Mouse (Mus musculus) forebrain, embryonic 14.5 days (tissue): Measurements from ENCODE around the gene Micu2. TPM values are rescaled to one million over a fixed set of nuclear protein-coding genes. Genes with fewer than 3 reads are reported as not detected.

Experiments
- ATAC-seq: fragments of 200-750 bp; cut with Nextera tagmentation; 2 replicates; pipeline ENCODE4 v1.8.0; 2017; ENCODE audit warnings: mild to moderate bottlenecking, moderate library complexity
- DNase-seq: peaks from one replicate; pipeline ENCODE4 v3.0.0-alpha.2; 2015; ENCODE audit warnings: low spot score
- H3K27ac ChIP-seq: fragments of 300-500 bp; sonication (generic); 2 replicates; pipeline ENCODE4 v1.5.1; 2014; ENCODE audit warnings: low read depth, mild to moderate bottlenecking, control low read depth, low read length, moderate library complexity
- H3K27me3 ChIP-seq: fragments of 300-500 bp; sonication (generic); replicated peaks from 2 replicates; pipeline ENCODE4 v1.6.1; 2014; ENCODE audit warnings: low read length, control low read depth, mixed read lengths; ENCODE audit not compliant: control insufficient read depth, insufficient read depth
- H3K36me3 ChIP-seq: fragments of 300-500 bp; sonication (generic); 2 replicates; pipeline ENCODE4 v1.6.1; 2014; ENCODE audit warnings: low read length, control low read depth; ENCODE audit not compliant: control insufficient read depth, insufficient read depth
- H3K4me1 ChIP-seq: fragments of 300-500 bp; sonication (generic); 2 replicates; pipeline ENCODE4 v1.6.1; 2014; ENCODE audit warnings: antibody characterized with exemption, low read length, control low read depth; ENCODE audit not compliant: control insufficient read depth, insufficient read depth
- H3K4me2 ChIP-seq: fragments of 300-500 bp; sonication (generic); 2 replicates; pipeline ENCODE4 v1.6.1; 2014; ENCODE audit warnings: mild to moderate bottlenecking, control low read depth, low read length
- H3K4me3 ChIP-seq: fragments of 300-500 bp; sonication (generic); 2 replicates; pipeline ENCODE4 v1.5.1; 2014; ENCODE audit warnings: low read depth, low read length, control low read depth
- H3K9ac ChIP-seq: fragments of 300-500 bp; sonication (generic); 2 replicates; pipeline ENCODE4 v1.6.1; 2014; ENCODE audit warnings: mild to moderate bottlenecking, low read length, control low read depth, moderate library complexity
- H3K9me3 ChIP-seq: fragments of 300-500 bp; sonication (generic); replicated peaks from 2 replicates; pipeline ENCODE4 v1.6.1; 2016; ENCODE audit warnings: low read length, control low read depth, mixed read lengths; ENCODE audit not compliant: control insufficient read depth
- WGBS: fragments of 180-500 bp; shearing (Covaris S2); extraction: QIAGEN DNeasy Blood & Tissue Kit; methylation state at CpG from one replicate; pipeline ENCODE4 v1.1.7; 2014; 5-methylcytosine and 5-hydroxymethylcytosine counted together
- polyA plus RNA-seq: library from polyadenylated mRNA; unstranded; fragments of >200 nt; fragmentation: Nextera tagmentation; extraction: Ambion mirVana; gene quantifications from 2 replicates; pipeline ENCODE4 v1.2.1, GENCODE M21; 2014

The Micu2 gene
- 46.6 and 49.4 TPM in 2 replicates for polyA plus RNA-seq

GRCm38 (mm10) chr14:57998526-57999401, at the start of gene Micu2:
Micu2 (minus strand) TSS chr14:57999262.
- H3K27me3 ChIP-seq, result no peaks in the 10 kb centered on the region
- DNase-seq (peak; percentile 96), ATAC-seq (peak; percentile 99)
- 0 out of 2 replicates have a peak, but pooled peaks cover 2% of the 10 kb centered on the region for H3K4me1 ChIP-seq
- 3% methylated on average over 62 of the region's 76 CpGs for WGBS
- H3K9ac ChIP-seq, result peak within 1 kb of the TSS; percentile 95
- peak within 1 kb of the TSS; percentile 67 for H3K4me2 ChIP-seq
- H3K9me3 ChIP-seq, result no peaks in the 10 kb centered on the region
- peak within 1 kb of the TSS; percentile 86 for H3K27ac ChIP-seq
- no peaks in the 10 kb centered on the region for H3K36me3 ChIP-seq
- H3K4me3 ChIP-seq, result peak within 1 kb of the TSS; percentile 87

- H3K27me3 ChIP-seq, result no peaks in the 10 kb centered on the region
- DNase-seq (no peak), ATAC-seq (no peak)
- no peaks in the 10 kb centered on the region for H3K36me3 ChIP-seq
- no peak overlapping the region for H3K9ac ChIP-seq
- no peaks in the 10 kb centered on the region for H3K9me3 ChIP-seq
- no peaks in the 10 kb centered on the region for H3K4me1 ChIP-seq
- no peak overlapping the region for H3K27ac ChIP-seq
- H3K4me2 ChIP-seq, result no peak overlapping the region
- 86% methylated on average over 4 of the region's 4 CpGs for WGBS
- H3K4me3 ChIP-seq, result no peak overlapping the region
These were observed 47.7 kb upstream of the Micu2 start for GRCm38 (mm10) chr14:58046639-58047284.

DNA sequence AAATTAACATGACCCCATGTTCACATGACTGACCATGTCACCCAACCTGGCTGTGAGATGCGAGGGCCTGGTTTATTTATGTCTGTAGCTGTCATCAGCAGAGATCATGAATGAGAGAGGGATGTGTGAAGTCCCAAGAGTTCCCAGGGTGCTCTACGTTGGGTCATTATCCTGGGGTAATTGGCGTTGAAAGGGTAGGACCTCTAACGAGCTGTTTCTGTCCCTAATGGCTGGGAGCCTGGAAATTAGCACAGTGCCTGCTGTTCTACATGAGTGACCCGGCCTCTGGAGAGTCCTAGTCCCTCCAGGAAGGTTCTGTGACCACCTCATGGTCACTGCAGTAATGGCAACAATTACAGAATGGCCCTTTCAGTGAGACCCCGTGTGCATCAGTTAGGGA, 37.1 kb upstream of the Micu2 start:
- Histone ChIP-seq H3K9me3 (no peaks in the 10 kb centered on the region), H3K27ac (no peak overlapping the region), H3K4me2 (no peak overlapping the region), H3K27me3 (no peaks in the 10 kb centered on the region), H3K36me3 (no peaks in the 10 kb centered on the region), H3K4me1 (no peaks in the 10 kb centered on the region), H3K4me3 (no peak overlapping the region), H3K9ac (no peak overlapping the region)
- 3% methylated on average over 6 of the region's 6 CpGs for WGBS
- ATAC-seq, result 0 out of 2 replicates have a peak, but pooled peaks have one; percentile 32
- peak; percentile 37 for DNase-seq

- Histone ChIP-seq H3K36me3 (no peaks in the 10 kb centered on the region), H3K4me3 (no peak overlapping the region), H3K4me1 (no peaks in the 10 kb centered on the region), H3K27ac (no peak overlapping the region), H3K9me3 (no peaks in the 10 kb centered on the region), H3K27me3 (no peaks in the 10 kb centered on the region), H3K4me2 (0 out of 2 replicates have a peak overlapping the region, but pooled peaks have one; percentile 10), H3K9ac (no peak overlapping the region)
- 11% methylated on average over 8 of the region's 8 CpGs for WGBS
- ATAC-seq, result no peak
- DNase-seq, result peak; percentile 71
These were observed 35.5 kb upstream of the Micu2 start for GRCm38 (mm10) chr14:58034567-58034966.

DNA sequence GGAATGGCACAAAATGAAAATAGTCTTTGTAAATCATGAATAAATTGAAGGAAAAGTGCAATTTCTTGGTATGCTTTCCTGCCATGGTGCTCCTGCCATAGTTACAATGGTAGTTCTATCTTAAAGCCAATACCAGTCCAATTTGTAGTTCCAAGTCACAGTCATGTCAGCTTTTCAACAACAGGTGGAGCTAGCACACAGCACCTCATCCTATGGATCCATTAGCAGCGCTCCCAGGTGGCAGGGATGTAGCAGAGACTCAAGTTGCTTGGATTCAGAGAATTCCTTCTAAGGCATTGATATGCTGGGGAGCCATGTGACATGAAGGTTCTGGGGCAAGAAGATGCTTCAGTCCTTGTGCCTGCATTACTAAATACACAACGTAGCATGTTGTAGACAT, 19.8 kb upstream of the Micu2 start:
- Histone ChIP-seq H3K9me3 (no peaks in the 10 kb centered on the region), H3K27ac (no peak overlapping the region), H3K4me1 (no peaks in the 10 kb centered on the region), H3K4me3 (no peak overlapping the region), H3K9ac (no peak overlapping the region), H3K27me3 (no peaks in the 10 kb centered on the region), H3K4me2 (no peak overlapping the region), H3K36me3 (no peaks in the 10 kb centered on the region)
- DNase-seq (peak; percentile 20), ATAC-seq (no peak)
- 27% methylated on average over 2 of the region's 2 CpGs for WGBS

DNA sequence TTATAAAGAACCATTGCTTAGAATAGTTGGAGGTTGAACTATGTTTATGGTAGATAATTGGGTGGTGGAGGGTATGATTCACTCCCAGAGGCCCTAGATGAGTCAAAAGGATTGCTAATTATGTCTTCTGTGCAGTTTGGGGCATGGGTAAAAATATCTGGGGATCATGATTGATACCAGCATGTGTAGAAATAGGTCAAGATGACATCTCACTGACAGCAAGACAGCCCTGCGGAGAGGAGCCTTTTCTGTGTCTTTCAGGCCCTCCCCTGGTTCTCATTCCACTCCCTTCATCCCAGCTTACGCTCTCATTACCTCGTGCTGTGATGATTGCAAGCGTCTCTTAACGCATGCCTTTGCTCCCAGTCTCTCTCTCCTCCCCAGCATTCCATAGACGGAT, 4.8 kb upstream of the Micu2 start:
- WGBS, result 72% methylated on average over 6 of the region's 6 CpGs
- H3K4me2 ChIP-seq, result no peak overlapping the region
- DNase-seq (no peak), ATAC-seq (no peak)
- H3K4me1 ChIP-seq, result 0 out of 2 replicates have a peak, but pooled peaks cover 2% of the 10 kb centered on the region
- H3K9ac ChIP-seq, result no peak overlapping the region
- H3K27me3 ChIP-seq, result no peaks in the 10 kb centered on the region
- H3K27ac ChIP-seq, result no peak overlapping the region
- H3K9me3 ChIP-seq, result no peaks in the 10 kb centered on the region
- no peaks in the 10 kb centered on the region for H3K36me3 ChIP-seq
- no peak overlapping the region for H3K4me3 ChIP-seq

DNA sequence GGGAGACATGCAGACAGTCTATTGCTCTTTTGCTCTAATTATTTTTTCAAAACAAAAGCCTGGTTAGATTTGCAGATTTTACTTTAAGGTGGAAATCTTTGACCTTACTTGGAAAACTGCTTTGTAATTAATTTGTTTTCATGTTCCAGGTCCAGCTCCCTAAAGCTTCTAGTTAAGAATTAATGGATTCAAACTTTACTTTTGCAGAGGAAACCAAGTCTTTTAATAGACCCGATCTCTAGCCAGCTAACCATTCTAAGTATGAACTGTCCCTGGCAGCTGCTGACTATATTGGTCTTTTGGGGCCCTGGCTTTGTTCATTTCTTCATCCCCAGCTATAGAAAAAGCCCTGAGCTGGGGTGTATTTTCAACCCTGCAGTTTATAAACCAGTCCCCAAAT, 3.1 kb upstream of the Micu2 start:
- 71% methylated on average over 1 of the region's 1 CpGs for WGBS

GRCm38 (mm10) chr14:57999402-57999734, 306 bp upstream of the Micu2 start:
- Histone ChIP-seq H3K27ac (peak overlapping the region; percentile 86; the same call in 1 of the 2 replicates), H3K4me1 (0 out of 2 replicates have a peak, but pooled peaks cover 2% of the 10 kb centered on the region), H3K4me3 (peak overlapping the region; percentile 87), H3K9ac (peak overlapping the region; percentile 95; the same call in 1 of the 2 replicates), H3K4me2 (peak overlapping the region; percentile 67), H3K9me3 (no peaks in the 10 kb centered on the region), H3K27me3 (no peaks in the 10 kb centered on the region), H3K36me3 (no peaks in the 10 kb centered on the region)
- 37% methylated on average over 5 of the region's 5 CpGs for WGBS
- no peak for DNase-seq
- ATAC-seq, result no peak

More for the DNA sequence above, 3.1 kb upstream of the Micu2 start:
- Histone ChIP-seq H3K27me3 (no peaks in the 10 kb centered on the region), H3K9me3 (no peaks in the 10 kb centered on the region), H3K4me2 (no peak overlapping the region), H3K9ac (no peak overlapping the region), H3K4me3 (no peak overlapping the region), H3K36me3 (no peaks in the 10 kb centered on the region), H3K4me1 (0 out of 2 replicates have a peak, but pooled peaks cover 2% of the 10 kb centered on the region), H3K27ac (no peak overlapping the region)
- DNase-seq (no peak), ATAC-seq (no peak)
